Mouse (Mus musculus): ENCODE measurements around the gene Etnppl.

The Etnppl gene

DNA sequence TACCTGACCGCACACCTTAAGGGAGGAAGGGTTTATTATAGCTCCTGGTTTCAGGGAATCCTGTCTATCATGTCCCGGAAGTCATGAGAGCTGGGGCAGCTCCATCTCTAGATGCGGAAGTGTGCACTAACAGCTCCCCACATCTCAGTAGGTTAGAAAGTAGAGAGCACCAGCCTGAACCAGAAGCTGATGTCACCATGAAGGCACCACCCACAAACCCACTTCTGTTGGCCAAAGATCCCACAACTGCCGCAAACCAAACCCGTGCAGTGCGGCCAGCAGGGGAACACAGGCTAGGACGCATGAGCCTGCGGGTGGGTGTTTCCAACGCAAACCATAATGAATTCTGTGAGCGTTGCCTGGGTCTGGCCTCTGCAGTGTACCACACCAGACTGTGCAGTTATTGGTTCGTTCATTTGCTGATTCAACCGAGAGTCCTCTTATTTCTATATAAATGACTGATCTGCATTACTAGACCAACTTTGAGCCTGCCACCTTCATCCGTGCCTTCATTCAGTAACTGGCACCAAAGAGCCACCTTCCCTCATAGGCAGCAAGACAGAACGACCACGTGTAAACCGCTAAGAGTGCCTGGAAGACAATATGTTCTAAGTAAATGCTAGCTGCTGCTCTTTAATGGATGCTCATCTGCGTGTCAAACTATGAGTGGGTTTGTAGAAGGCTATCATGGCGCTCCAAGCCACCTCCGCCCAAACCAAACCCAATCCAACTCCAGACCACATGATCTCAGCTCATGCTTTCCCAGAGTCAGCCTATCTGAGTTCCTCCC is 60.6 kb downstream of the Etnppl start:
- no peak for DNase-seq

DNA sequence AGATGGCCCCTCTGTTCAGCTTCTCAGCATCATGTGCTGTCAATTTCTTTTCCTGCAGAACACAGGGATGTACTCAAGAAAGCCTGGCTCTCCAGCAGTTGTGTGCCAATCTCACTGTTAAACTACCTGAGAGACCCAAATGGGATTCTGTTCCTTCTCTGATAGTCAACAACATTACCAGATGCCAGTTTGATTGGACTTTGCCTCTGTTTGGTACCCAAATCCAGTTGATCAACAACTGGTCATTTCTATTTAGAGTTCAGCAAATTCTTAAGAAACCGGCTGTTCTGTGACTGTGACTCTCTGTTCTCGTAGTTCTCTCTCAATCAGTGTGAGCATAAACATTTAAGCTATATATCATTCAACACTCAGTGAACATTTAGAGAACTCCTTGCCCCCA is 64.0 kb downstream of the Etnppl start:
- DNase-seq: no peak

DNA sequence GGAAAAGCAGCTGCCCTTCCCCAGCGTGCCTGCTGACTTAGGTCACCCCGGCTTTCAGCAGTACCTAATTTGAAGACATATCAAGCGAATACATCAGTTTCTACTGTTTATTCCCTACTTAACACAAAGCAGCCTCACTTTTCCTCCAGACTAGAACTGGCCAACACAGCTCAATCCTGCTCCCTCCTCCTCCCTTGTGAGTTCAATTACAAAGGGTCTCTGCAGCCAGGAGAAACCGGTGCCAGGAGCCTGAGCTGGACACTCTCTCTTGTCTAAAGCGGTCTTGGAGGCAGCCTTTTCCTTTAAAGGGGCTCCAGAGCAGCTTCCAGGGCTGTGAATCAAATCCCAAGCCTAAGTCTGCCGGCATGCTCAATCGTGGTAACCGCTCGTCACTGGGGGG is 64.9 kb downstream of the Etnppl start:
- DNase-seq: no peak

DNA sequence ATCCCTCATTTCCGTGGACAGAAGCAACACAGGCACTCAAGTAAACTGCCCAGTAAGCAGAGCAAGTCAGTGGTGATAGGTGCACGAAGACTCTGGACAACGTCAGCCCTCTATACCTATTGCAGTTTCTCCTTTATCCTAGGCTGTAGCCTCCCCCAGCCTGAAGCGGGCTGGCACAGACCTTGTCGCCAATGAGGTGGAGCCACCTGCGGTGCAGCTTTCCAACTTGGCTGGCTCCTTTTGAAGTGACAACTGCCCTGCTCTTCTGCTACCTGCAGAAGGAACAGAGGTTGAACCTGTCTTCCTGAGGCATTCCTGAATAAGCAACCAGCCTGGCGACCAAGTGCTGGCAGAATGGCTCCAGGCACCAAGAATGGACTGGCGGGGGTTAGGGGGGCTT is 66.6 kb downstream of the Etnppl start:
- DNase-seq: no peak

DNA sequence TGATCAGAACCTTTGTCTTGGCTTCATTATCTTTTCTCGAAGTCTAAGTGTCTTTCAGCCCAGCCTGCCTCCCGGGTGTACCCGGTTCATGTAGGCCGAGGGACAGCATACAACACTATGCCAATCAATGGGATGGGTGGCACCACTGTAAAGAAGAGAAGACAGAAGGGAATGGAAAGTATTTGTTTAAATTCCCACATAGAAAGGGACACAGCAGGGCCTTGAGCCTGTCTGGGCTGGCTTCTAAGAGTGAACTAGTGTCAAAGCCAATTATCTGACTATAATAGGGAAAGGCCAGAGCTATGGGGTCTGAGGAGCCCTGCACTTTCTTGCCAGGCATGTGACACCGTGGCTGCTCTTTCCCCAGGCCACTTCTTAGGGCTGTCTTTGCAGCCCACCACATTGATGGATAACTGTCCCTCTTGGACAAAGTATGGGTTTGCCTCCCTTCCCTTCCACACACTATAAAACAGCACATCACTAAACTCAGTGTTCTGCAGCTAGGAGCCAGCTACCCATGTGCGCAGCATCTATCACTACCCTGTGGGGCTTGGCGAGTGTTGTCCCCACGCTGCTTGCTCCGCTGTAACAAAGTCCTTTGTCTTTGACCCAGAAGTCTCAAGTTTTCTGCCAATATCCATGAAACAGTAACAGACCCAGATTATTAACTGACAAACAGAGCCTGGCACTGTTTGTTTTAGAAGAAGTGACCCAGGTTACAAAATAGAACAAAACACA is 67.2 kb downstream of the Etnppl start:
- no peak for DNase-seq

DNA sequence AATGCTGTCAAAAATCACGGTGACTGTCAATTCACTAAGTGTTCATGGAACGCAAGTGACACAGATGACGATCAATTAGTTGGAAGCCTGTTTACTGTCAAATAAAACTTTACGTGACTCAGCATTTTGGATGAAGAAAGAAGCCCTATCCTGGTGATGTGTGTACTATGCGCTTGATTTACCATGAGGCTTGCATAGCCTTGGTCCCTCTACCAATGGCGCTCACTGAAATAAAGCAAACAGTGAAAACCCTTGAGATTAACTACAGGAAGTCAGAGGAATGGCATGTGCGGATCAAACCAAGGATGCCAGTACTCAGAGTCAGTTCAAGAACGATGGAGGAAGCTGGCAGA is 67.7 kb downstream of the Etnppl start:
- DNase-seq: no peak

DNA sequence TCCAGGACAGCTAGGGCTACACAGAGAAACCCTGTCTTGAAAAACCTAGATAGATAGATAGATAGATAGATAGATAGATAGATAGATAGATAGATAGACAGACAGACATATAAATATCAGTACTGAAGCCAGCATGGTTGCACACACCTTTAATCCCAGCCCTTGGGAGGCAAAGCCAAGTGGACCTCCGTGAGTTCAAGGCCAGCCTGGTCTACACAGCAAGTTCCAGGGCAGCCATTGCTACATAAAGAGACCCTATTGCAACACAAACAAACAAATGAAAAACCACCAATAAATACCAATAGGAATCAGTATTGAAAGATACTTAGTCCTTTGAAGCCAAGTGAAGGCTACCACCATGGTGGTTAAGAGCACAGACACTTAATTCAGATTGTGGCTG is 69.8 kb downstream of the Etnppl start:
- no peak for DNase-seq
